Mouse (Mus musculus) small intestine, adult 2 months (tissue): ENCODE measurements around the gene Slc38a8. TPM values are rescaled to one million over a fixed set of nuclear protein-coding genes. Genes with fewer than 3 reads are reported as not detected.
A peak's percentile ranks its signal among the peaks of the same experiment; 100 is the strongest.

Source experiments
- H3K27ac ChIP-seq: fragments of 200-500 bp; 2 replicates; pipeline ENCODE4 v1.5.1; 2012; ENCODE audit warnings: low read depth, low read length, control low read depth, inconsistent platforms; ENCODE audit not compliant: insufficient read depth
- H3K27me3 ChIP-seq: fragments of 200-500 bp; 2 replicates; pipeline ENCODE4 v1.6.1; 2012; ENCODE audit warnings: mild to moderate bottlenecking, moderate library complexity, low read length, inconsistent platforms; ENCODE audit not compliant: control insufficient read depth, insufficient read depth
- H3K36me3 ChIP-seq: fragments of 200-500 bp; 2 replicates; pipeline ENCODE4 v1.6.1; 2012; ENCODE audit warnings: mild to moderate bottlenecking, low read length, control low read depth, inconsistent platforms; ENCODE audit not compliant: control insufficient read depth, insufficient read depth
- H3K4me1 ChIP-seq: fragments of 200-500 bp; 2 replicates; pipeline ENCODE4 v1.6.1; 2012; ENCODE audit warnings: low read length, inconsistent platforms, mixed read lengths; ENCODE audit not compliant: control insufficient read depth, insufficient read depth, insufficient read length
- H3K4me3 ChIP-seq: fragments of 200-500 bp; 2 replicates; pipeline ENCODE4 v1.5.1; 2012; ENCODE audit warnings: low read depth, mild to moderate bottlenecking, control low read depth, inconsistent platforms, low read length, moderate library complexity
- CTCF ChIP-seq: fragments of 200-500 bp; IDR thresholded peaks from 2 replicates; pipeline ENCODE4 v1.5.1; 2012; ENCODE audit warnings: low read depth, mild to moderate bottlenecking, control low read depth, inconsistent platforms, low read length, moderate library complexity, mixed read lengths; ENCODE audit not compliant: insufficient replicate concordance, insufficient read length; ENCODE audit errors: extremely low read depth
- POLR2A ChIP-seq: fragments of 200-500 bp; IDR thresholded peaks from 2 replicates; pipeline ENCODE4 v1.6.1; 2012; ENCODE audit warnings: low read depth, mild to moderate bottlenecking, control low read depth, inconsistent platforms, low read length, moderate library complexity
- WGBS: fragments of 180-500 bp; shearing (Covaris S2); methylation state at CpG from one replicate; pipeline ENCODE4 v1.1.7; 2018; 5-methylcytosine and 5-hydroxymethylcytosine counted together
- polyA plus RNA-seq: library from polyadenylated mRNA; depleted of rRNA; stranded (reverse); fragments of >200 nt; gene quantifications from 2 replicates; pipeline ENCODE4 v1.2.3, GENCODE M21; 2012

Gene Slc38a8
- polyA plus RNA-seq, 1 experiment, result 0.68 TPM

- peak overlapping the region; percentile 95 for H3K27ac ChIP-seq
- 71% methylated on average over 3 of the region's 3 CpGs for WGBS
- no peak overlapping the region for H3K4me3 ChIP-seq
- peaks cover 33% of the 10 kb centered on the region for H3K4me1 ChIP-seq
- no peak for TF ChIP-seq CTCF
- TF ChIP-seq POLR2A, result no peak
- no peaks in the 10 kb centered on the region for H3K27me3 ChIP-seq
- H3K36me3 ChIP-seq, result peaks cover 60% of the 10 kb centered on the region
Observed at GRCm38 (mm10) chr8:119531397-119531796, 29.9 kb upstream of the Slc38a8 start.

GRCm38 (mm10) chr8:119530937-119531336 lies 29.4 kb upstream of the Slc38a8 start:
- TF ChIP-seq CTCF (no peak), POLR2A (no peak)
- H3K36me3 ChIP-seq, result peaks cover 56% of the 10 kb centered on the region
- H3K27ac ChIP-seq, result peak overlapping the region; percentile 95
- H3K4me3 ChIP-seq, result no peak overlapping the region
- WGBS, result 31% methylated on average over 6 of the region's 6 CpGs
- H3K27me3 ChIP-seq, result no peaks in the 10 kb centered on the region
- peaks cover 33% of the 10 kb centered on the region for H3K4me1 ChIP-seq

- H3K27me3 ChIP-seq, result no peaks in the 10 kb centered on the region
- peak overlapping the region; percentile 97 for H3K27ac ChIP-seq
- peaks cover 57% of the 10 kb centered on the region for H3K36me3 ChIP-seq
- peak; percentile 49; the same call in 1 of the 2 replicates for TF ChIP-seq POLR2A
- no peak for TF ChIP-seq CTCF
- no peak overlapping the region for H3K4me3 ChIP-seq
- H3K4me1 ChIP-seq, result peaks cover 33% of the 10 kb centered on the region
- WGBS, result 37% methylated on average over 7 of the region's 7 CpGs
Observed at GRCm38 (mm10) chr8:119528762-119529161, 27.3 kb upstream of the Slc38a8 start.

GRCm38 (mm10) chr8:119520102-119520501 lies 18.6 kb upstream of the Slc38a8 start:
- H3K27me3 ChIP-seq, result no peaks in the 10 kb centered on the region
- no peak overlapping the region for H3K4me3 ChIP-seq
- TF ChIP-seq POLR2A, result no peak
- TF ChIP-seq CTCF, result peak; percentile 25; the same call in 1 of the 2 replicates
- 72% methylated on average over 7 of the region's 7 CpGs for WGBS
- no peaks in the 10 kb centered on the region for H3K4me1 ChIP-seq
- peaks cover 85% of the 10 kb centered on the region for H3K36me3 ChIP-seq
- H3K27ac ChIP-seq, result no peak overlapping the region

GRCm38 (mm10) chr8:119516674-119517073 lies 15.2 kb upstream of the Slc38a8 start:
- Histone ChIP-seq H3K4me1 (no peaks in the 10 kb centered on the region), H3K27me3 (no peaks in the 10 kb centered on the region), H3K36me3 (peaks cover 90% of the 10 kb centered on the region), H3K27ac (no peak overlapping the region), H3K4me3 (no peak overlapping the region)
- TF ChIP-seq CTCF (no peak), POLR2A (no peak)
- WGBS, result 70% methylated on average over 5 of the region's 5 CpGs

- Histone ChIP-seq H3K4me3 (no peak overlapping the region), H3K27me3 (no peaks in the 10 kb centered on the region), H3K36me3 (peaks cover 87% of the 10 kb centered on the region), H3K27ac (no peak overlapping the region), H3K4me1 (no peaks in the 10 kb centered on the region)
- 85% methylated on average over 3 of the region's 3 CpGs for WGBS
- TF ChIP-seq CTCF (no peak), POLR2A (no peak)
Observed at GRCm38 (mm10) chr8:119515767-119516166, 14.3 kb upstream of the Slc38a8 start.

- H3K36me3 ChIP-seq, result peaks cover 88% of the 10 kb centered on the region
- no peak overlapping the region for H3K4me3 ChIP-seq
- TF ChIP-seq CTCF (no peak), POLR2A (no peak)
- no peaks in the 10 kb centered on the region for H3K27me3 ChIP-seq
- 90% methylated on average over 3 of the region's 3 CpGs for WGBS
- H3K27ac ChIP-seq, result no peak overlapping the region
- H3K4me1 ChIP-seq, result no peaks in the 10 kb centered on the region
Observed at GRCm38 (mm10) chr8:119514940-119515339, 13.4 kb upstream of the Slc38a8 start.
